Mouse (Mus musculus) ZHBTc4 (cell line): Measurements from ENCODE around the gene Phlda1.

Experiments used
- DNase-seq: peaks from one replicate; pipeline ENCODE4 v3.0.0-alpha.2; 2011; ENCODE audit warnings: low read depth, low spot score

The Phlda1 gene

GRCm38 (mm10) chr10:111527057-111527456 lies 21.0 kb downstream of the Phlda1 start:
- no peak for DNase-seq

DNA sequence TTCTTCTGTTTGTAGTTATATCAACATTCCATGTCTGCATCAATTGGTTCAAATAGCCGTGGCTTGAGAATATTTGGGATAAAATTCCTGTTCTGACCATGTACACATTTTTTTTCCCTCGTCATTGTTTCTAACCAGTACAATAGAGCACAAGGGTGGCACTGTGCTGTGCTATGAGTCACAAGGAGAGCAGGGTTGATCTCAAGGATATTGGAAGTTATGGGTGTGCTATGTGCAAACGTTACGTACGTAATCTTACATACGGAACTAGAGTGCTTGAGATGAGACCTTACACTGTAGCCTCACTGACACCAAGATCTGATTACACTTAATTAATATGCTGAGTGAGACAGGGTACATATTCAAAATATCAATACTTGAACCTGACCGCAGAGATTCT lies 21.5 kb downstream of the Phlda1 start:
- DNase-seq = no peak

DNA sequence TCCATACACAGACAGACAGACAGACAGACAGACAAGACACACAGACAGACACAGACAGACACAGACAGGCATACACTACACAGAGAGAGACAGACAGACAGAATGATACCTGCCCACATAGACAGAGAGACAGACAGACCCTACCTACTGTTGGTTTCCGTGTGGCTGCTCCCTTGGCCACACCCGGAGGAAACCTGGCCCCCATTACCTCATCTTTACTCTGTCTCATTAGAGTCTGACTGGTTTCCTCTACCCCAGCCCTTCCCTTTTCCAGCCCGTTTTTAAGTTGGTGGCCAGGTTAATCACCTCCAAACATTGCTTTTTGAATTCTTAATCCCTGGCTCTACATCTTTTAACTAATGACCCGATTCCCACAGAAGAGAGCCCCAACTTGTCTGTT lies 22.2 kb downstream of the Phlda1 start:
- no peak for DNase-seq

GRCm38 (mm10) chr10:111530398-111530797 lies 24.3 kb downstream of the Phlda1 start:
- no peak for DNase-seq

DNA sequence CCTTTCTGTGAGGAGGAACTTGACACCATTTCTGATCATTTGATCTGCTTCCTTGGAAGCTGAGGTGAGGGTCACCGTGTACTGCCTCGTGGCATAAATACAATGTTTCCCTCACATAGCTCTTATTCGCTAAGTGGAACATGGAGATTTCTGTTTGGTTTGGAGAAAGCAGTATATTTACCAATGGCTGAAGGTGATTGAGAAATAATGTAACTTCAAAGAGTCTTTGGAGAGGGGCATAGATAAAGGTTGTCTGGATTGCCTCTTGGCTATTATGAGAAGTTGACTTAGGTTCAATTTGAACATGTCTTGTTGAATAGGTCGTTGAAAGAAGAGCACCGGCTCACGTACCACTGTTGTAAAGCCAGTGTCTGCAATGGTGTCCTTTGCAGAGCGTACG lies 28.6 kb downstream of the Phlda1 start:
- DNase-seq = no peak

- DNase-seq = no peak
These were observed 31.3 kb downstream of the Phlda1 start for GRCm38 (mm10) chr10:111537410-111537809.

GRCm38 (mm10) chr10:111539724-111540324 lies 33.7 kb downstream of the Phlda1 start:
- DNase-seq = peak; percentile 43

DNA sequence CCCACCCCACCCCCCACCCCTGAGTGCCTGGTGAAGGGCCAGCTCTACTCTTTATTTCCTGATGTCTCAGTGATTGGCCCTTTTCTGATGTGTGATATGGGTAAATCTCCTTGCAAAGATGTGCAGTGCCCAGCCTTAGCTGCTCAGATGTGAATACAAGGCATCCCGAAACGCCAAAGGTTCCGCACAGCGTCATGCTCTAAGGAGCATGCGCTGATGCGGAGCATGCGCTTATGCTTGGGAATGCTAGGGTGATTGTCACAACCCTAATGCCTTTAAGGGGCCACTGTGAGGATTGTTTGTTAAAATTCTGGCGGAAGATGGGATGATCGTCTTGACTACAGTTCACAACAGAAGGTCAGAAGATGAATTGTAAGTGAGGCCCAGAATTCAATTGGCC lies 34.6 kb downstream of the Phlda1 start:
- DNase-seq = no peak

GRCm38 (mm10) chr10:111543106-111543505 lies 37.0 kb downstream of the Phlda1 start:
- DNase-seq = no peak

DNA sequence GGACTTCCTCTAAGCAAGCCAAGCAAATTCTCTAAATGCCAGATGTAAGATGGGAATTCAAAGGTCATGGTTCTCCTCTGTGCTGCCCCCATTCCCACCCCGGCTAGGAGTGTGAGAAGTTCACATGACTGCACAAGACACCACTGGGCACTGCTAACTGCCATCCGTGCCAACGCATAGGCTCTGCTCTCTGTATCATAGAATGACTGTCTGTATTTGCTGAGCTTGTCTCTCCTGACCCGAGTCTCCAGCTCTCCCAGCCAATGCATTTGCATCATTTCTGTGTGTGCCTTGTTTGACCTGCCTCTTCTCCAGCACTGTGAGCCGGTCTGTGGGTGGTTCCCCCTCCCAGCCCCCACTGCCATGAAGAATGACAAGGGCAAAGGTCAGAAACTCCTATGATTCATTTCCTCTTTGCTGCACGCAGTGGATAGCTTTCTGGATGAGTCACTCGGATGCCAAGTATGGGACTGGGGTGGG lies 37.7 kb downstream of the Phlda1 start:
- no peak for DNase-seq

- no peak for DNase-seq
These were observed 38.2 kb downstream of the Phlda1 start for GRCm38 (mm10) chr10:111544311-111544710.

DNA sequence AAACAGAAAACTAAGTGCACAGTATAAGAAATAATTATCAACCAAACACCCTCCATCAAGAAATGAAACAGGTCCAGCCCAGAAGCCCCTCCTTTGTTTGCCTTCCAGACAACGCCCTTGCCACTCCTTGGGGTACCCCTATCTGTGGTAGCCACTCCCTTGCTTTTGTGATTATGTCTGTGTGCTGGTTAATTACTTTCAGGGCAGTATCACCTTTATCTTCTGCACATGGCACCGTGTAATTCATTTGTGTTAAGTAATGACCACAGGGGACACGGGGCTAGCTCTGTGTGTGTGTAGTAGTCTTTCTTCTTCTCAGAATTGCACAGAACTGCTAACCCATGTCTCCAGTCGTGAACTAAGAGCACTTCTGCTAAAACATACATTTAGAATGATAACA lies 39.6 kb downstream of the Phlda1 start:
- no peak for DNase-seq

DNA sequence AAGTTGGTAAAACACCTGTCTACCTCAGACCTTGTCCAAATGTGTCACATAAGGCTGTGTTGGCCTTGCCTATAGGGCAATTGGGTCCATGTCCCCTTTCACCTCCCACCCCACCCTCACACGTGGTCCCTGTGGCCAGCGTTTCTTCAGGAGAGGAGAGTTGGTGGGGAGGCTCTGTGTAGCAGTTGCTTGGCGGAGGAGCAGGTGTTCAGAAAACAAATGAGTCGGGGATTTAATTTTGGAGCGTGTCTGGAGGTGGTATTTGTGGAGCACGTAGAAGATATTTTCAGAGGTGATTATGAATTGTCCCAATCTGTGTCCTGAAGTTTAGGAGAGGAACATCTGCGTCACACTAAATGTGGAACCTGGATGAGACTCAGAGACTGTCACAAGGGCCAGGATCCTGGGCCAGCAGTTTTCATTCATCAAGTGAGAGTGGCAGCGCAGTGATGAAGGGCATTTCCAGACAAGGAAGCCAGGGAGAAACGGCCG lies 41.8 kb downstream of the Phlda1 start:
- DNase-seq = no peak

GRCm38 (mm10) chr10:111550075-111550695 lies 44.1 kb downstream of the Phlda1 start:
- no peak for DNase-seq

DNA sequence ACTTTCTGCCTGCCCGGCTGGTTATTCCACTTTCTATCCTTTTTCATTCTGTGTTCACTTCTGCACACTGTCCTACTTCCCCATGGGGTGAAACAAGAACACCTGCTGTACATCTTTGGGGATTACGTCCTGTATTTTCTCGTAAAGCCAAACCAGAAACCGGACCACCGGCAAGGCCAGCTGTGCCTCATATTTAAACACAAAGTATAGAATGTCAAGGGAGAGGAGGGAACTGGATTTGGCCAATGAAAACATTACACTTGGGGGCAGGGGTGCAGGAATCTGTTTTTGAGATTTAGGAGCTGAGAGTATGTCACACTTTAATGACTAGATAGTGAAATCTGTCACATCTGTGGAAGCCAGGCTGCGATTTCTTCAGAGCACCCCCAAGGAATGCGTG lies 47.6 kb downstream of the Phlda1 start:
- DNase-seq = no peak

GRCm38 (mm10) chr10:111554651-111555050 lies 48.6 kb downstream of the Phlda1 start:
- DNase-seq = no peak

DNA sequence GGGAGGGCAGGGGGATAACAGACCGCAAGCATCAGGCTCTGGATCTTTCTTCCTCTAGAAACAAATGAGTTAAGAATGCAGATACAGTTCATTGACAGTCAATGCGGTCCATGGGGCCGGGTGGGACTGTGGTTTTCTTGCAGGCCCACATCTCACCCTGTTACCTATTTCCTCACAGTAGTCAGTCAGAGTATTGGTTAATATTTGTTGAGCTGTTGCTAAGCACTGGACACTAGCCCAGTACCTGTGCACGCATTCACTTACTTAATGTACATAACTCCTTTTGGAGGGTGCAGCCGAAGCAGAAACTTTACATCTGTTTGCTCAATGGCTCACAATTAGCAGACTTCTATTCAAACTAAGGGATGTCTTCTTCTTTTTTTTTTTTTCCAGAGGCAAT lies 52.1 kb downstream of the Phlda1 start:
- DNase-seq = no peak
